Mouse (Mus musculus): ENCODE results near the gene Ccdc87.
A peak's percentile ranks its signal among the peaks of the same experiment; 100 is the strongest.
"Not testable (repeated sequence)": the region's sequence is repeated elsewhere in the genome, so short reads cannot be mapped to it uniquely, and the experiment has no call there.

The Ccdc87 gene

DNA sequence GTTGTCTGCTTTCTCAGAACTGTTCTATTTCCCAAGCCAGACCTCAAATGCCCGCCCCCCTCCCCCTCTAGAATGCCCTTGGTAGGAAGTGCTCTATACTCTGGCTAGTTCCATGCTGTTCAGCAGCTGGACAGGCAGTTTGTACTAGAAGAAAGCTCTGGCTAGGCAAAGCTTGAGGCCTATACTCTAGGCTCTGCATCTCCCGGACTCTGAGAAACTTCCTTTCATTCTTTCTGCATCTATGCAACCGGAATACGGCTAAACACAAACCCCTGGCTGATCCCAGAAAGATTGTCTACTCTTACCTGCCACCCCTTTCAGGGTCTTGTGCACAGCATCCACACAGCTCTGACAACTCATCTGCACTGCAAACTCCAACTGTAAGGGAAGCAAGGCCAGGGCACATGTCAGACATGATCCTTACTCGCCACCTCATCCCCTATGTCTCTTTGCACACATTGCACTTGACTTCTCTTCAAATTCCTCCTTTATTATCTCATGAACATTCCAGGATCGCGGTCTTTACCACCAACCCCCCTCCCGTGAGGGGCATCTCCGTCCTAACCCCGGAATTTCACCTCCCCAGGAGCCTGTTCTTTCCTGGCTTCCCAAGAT lies 533 bp upstream of the Ccdc87 start:
- no peak for DNase-seq (ENCODE audit: low spot score in 2 of 2)

DNA sequence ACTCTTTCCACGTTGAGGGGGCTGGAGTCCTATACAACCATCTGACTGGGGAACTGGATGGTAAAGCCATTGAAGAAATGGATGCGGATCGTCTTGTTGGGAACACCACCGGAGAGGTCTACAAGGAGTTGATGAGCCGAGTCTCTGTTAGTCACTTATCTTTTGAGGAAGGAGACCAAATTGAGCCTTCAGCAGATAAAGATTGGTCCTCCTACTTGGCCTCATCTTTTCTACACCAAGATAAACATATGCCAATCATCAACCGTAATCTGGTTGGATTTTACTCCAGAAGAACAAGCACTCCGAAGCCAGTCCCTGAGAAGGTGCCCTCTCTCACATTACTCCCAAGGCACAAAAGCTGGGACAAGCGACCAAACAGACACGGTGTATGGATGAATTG lies 1.7 kb downstream of the Ccdc87 start:
- no peak for DNase-seq (ENCODE audit: low spot score in 2 of 2)

DNA sequence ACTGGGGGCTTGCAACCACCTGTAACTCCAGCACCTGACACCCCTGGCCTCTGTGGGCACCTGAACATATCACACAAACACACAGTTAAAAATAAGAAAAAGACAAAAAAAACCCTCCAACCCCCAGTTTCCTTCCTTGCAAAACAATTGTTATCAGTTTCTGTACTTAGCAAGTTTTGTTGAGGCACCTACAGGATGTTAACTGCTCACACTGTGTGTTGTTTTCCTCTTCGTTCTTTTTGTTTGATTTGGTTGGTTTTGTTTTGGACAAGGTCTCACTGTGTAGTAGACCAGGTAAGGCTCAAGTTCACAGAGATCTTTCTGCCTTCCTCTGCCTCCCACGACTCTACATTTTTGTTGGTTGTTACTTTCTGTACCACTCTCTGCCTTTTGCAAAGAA lies 3.4 kb downstream of the Ccdc87 start:
- DNase-seq (ENCODE audit: low spot score in 2 of 2), result no peak

DNA sequence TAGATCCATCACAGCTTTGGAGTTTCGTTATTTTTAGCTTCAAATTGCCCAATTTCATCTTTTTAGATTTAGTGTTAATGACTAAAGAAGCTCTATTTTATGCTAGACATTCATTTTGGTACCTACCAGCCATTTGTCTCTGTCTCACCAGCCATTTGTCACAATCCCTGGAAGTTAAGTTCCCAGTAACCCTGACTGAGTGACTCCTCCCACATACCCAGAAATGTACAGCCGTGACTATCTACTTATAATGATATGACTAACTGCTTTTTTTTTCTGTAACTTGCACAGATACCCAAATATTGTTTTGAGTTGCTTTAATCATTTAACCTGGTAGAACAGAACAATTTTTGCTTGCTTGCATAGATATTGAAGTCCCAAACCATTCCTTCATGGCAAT lies 6.7 kb downstream of the Ccdc87 start:
- DNase-seq (ENCODE audit: low spot score in 2 of 2), result no peak

DNA sequence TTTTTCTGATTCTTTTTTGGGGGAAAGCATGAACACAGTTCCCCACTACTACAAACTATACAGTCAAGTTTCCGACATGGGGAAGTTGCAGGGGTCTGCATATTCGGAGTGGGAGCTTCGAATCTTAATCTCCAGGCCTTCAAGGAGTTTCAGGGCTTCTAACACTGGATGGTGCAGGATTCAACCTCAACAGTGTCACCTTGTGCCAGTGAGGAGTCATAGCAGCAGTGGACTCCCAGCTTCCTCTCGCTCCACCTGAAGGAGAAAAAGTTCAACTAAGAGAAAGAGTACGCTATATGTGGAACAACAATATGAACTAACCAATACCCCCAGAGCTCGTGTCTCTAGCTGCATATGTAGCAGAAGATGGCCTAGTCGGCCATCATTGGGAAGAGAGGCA lies 8.3 kb downstream of the Ccdc87 start:
- DNase-seq (ENCODE audit: low spot score in 2 of 2), result peak in 1 of 2 experiments; percentile 33

DNA sequence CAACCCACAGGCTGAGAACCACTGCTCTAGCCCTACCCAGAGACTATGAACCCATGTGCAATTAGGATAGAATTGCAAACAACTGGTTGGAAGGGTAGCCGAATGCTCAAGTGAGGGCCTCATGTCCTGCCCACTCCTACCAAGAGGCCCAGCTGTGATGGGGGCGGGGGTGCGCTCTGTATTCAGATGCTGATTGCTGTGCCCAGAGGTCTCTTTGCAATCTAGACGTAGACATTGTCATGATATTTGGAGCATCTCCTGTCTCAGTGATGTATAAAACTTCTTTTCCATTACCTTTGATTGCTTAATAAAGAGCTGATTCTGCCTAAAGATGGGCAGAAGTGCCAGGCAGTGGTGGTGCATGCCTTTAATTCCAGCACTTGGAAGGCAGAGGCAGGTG lies 10.6 kb downstream of the Ccdc87 start:
- no peak for DNase-seq (ENCODE audit: low spot score in 2 of 2)

DNA sequence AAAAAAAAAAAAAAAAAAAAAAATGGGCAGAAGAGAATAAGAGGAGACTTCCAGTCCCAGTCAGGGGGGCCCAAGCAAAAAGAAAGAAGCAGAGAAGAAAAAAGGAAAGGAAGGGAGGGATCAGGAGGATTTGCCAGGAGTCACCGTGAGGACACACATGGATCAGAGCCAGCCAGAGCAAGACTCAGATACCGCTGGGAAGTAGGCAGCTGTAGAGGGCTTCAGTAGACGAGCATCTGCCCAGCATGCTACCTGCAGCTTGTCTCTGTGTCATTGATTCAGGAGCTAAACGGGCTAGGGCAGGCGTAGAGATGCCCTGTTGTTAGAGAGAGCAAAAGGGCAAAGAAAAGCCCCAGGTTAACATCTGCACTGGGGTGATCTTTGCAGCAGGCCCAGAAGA lies 11.1 kb downstream of the Ccdc87 start:
- DNase-seq (ENCODE audit: low spot score in 2 of 2), result no peak

DNA sequence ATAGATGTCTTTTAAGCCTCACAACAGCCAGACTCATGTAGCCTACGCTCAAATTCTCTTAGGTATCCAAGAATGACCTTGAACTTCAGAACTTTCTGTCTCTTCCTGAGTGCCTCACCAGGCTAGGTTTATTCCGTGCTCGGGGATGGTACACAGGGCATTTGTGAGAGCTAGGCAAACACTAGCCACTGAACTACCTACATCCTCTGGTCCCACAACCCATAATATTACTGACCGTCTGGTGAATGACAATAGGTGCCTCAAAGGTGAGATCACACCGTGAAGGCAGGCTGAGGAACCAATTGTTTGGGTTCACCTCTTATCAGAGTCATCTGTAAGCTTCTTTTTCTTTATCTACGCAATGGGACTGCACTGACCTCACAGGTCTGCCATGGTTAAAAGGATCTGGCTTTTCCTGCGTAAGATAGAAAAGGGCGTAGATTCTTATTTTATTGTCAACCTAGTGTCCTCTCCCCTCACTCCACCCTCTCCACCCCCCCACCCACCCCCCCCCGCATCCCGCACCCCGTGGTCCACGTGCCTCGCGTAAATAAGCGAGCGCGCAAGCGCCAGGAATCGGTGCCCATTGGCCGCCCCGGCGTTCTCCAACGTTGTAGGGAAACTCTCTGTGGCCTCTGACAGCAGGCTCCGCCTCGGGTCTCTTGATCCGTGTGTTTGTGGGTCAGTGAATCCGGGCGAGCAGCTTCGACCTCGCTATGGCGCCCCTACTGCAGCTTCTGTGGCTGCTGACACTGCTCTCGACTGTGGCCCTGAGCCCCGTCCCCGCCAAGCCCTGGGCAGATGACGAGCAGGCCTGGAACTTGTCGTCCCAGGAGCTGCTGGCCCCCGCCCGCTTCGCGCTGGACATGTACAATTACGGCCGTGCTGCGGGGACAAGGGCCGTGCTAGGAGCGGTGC lies 15.6 kb downstream of the Ccdc87 start, which contains the start of gene Ctsf:
Gene Ctsf, plus strand, starts transcription at position 579 of the 918 bp plus-strand sequence.
- no peak for DNase-seq (ENCODE audit: low spot score in 2 of 2)

DNA sequence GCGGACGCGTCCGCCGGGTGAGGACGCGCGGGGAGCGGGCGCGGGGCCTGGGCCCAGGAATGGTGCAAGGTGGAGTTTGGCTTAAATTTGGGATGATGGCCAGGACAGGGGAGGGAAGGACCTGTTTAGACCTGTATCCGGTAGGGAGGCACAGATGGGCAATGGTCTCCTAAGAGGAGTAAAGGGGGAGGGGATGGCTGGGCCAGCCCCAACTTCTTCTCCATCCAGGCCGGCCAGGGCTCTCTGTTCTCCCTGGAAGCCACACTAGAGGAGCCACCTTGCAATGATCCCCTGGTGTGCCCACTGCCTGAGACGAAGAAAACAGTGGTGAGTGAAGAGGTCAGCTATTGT lies 16.3 kb downstream of the Ccdc87 start:
- no peak for DNase-seq (ENCODE audit: low spot score in 2 of 2)

DNA sequence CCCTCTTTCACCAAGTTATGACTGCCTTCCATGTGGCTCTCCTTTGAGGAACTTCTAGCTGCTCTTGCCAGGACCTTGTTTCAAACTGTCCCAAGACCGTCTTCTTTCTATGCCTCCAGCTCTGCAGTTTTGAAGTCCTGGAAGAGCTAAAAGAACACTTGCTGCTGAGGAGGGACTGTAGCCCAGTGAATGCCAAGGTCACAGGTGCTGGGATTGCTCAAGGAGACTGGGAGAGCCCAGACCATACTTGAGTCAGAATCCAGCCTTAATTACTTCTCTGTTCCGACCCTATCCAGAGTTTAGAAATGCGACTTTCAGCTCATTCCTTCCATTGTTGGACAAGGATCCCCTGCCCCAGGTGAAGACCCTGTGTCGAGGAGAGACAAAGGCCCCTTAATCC lies 16.8 kb downstream of the Ccdc87 start:
- DNase-seq (ENCODE audit: low spot score in 2 of 2), result no peak

DNA sequence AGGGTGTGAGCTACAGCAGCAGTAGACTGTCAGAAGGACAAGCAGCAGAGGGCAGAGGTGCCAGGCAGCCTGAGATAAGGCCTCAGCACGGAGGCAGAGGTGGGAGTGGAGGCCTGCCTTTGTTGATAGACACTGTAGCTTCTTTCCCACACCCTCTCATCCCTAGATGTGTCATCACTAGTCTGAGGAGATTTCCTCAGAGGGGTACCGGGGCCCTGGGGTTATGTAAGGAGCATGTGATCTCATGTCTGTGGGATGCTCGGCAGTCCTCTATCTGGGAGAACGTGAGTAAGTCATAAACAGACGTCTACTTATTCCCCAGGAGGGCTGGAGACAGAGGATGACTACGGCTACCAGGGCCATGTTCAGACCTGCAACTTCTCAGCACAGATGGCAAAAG lies 19.9 kb downstream of the Ccdc87 start:
- DNase-seq (ENCODE audit: low spot score in 2 of 2), result no peak

DNA sequence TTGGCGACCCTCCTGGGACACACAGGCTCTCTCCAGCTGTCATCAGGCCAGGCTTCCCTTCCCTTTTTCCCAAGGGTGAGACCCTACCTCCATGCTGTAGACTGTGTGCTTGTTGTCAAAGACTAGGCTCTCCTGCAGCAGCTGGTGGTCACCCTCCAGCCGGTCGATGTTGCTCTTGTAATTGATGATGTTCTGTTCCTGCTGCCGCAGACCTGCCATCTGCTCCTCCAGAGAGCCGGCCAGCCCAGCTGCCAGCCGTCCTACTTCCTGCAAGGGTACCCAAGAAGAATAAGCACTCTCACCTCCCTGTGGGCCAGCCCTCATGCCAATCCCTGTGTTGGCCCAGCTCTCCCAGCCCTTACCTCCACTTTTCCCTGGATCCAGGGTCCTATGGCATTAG lies 23.9 kb downstream of the Ccdc87 start:
- no peak for DNase-seq (ENCODE audit: low spot score in 2 of 2)

DNA sequence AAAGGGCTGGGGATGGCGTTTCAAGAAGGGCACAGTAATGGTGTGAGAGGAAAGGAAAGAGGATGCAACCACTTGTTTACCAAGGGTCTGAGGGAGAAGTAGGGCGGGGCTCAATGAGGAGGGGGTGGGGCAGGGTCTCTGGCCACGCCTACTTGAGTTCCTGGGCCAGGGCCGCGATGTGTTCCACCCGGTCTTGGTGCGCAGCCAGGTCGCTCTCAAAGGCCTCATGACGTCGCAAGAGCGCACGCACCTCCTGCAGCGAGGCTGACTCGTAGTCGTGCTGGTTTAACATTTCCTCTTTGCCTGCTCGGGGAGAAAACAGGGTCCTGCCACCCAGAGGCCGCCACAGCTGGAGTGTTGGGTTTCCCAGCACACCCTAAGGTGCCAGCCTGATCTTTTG lies 26.0 kb downstream of the Ccdc87 start:
- DNase-seq (ENCODE audit: low spot score in 2 of 2), result peak in 1 of 2 experiments; percentile 8

DNA sequence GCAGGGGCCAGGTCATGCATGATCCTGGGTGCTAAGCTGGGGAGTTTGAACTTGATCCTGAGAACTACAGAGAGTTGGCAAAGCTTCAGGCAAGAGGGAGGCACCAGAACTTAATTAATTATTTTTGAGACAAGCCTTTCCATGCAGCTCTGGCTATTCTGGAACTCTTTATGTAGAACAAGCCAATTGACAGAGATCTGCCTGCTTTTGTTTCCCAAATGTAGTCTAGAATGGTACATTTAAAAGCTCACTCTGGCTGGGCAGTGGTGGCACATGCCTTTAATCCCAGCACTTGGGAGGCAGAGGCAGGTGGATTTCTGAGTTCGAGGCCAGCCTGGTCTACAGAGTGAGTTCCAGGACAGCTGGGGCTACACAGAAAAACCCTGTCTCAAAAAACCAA lies 35.4 kb downstream of the Ccdc87 start:
- DNase-seq (ENCODE audit: low spot score in 2 of 2), result not testable (repeated sequence)

DNA sequence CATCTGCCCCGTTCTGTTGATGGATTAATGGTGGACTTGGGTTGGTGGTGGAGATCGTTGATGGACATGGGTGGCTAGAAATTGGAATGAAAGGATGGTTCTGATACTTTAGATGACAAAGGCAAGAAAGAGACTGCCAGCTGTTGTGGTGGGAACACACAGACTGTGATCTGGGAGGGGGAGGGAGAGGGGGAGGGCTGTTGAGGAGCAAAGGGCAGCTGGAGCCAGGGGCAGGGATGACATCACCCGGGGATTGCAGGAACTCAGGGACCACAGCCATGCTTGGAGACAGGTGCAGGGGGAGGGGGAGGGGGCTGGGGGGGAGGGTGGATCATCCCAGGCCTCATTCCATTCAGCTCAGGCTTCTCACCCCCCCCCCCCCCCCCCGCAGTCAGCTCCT lies 37.1 kb downstream of the Ccdc87 start:
- DNase-seq (ENCODE audit: low spot score in 2 of 2), result no peak

DNA sequence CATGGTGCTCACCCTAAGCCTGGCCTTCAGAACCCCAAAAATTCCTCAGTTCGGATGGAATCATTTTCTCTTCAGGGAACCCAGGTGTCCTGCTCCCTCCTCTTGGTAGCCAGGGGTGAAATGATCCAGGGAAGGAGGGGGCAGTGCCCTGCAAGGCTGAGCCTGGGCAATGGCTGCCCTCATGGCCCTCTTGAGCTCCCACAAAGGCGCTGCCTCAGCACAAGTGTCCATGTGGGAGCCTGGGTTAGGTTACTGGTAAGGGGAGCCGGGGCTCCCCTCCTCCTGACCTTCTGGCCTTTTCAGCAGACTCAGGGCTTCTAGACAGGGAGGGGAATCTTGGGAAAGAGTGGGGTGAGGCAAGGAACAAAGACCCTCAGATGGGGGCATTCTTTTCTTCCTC lies 37.6 kb downstream of the Ccdc87 start:
- DNase-seq (ENCODE audit: low spot score in 2 of 2), result no peak

DNA sequence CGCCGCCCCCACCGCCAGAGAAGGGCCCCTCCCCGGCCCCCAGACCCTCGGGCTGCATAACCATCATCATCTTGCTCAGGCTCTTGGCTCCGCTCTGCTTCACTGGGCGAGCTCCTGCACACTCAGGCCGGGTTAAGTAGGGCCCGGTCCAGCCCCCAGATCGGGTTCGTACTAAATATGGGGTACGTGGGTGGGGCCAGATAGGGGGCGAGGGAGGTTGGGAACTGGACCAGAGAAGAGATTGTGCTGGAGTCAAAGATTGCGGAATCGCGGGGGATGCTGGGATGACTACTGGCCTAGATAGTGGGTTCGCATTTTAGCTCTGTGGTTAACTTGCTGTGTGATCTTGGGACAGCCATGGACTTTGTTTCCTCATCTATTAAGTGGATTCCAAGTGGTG lies 38.6 kb downstream of the Ccdc87 start, which contains the start of gene Actn3:
Gene Actn3, minus strand, starts transcription at position 125 of the 400 bp plus-strand sequence.
- no peak for DNase-seq (ENCODE audit: low spot score in 2 of 2)

DNA sequence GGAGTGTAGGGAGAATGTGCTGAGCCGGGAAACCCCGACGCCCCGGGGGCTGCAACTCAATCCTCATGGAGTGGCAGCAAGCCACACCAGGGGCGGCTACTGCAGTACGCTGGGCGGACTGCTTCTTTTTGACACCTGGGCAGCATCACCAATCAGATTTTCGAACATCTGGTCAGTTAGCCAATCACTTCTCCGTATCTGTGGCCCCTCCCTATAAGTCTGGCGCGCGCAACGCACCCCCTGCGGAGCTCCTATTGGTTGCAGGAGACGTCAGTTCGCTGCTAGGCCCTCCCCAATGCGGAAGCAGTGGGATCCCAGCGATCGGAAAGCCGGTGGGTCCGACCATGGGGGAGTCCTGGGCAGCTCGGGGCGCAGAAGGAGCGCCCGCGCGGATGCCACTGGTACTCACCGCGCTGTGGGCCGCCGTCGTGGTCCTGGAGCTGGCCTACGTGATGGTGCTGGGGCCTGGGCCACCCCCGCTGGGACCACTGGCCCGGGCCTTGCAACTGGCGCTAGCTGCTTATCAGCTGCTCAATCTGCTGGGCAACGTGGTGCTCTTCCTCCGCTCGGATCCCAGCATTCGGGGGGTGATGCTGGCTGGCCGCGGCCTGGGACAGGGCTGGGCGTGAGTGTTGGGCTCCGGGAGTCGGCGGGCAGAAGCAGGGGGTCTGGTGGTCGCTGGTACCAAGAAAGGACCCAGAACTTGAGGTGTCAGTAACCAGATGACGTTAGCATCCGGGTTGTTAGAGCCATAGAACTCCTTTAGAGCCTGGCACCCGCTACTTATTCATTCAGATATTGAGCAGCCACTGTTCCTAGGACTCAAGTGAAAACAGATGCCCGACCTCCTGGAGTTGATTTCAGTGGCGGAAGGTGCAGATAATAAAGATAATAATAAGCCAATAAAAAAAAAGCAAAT lies 39.5 kb downstream of the Ccdc87 start, which contains the start of gene Zdhhc24:
Gene Zdhhc24, plus strand, starts transcription at position 264 of the 919 bp plus-strand sequence.
- DNase-seq (ENCODE audit: low spot score in 2 of 2), result peak; percentile 93 to 96

DNA sequence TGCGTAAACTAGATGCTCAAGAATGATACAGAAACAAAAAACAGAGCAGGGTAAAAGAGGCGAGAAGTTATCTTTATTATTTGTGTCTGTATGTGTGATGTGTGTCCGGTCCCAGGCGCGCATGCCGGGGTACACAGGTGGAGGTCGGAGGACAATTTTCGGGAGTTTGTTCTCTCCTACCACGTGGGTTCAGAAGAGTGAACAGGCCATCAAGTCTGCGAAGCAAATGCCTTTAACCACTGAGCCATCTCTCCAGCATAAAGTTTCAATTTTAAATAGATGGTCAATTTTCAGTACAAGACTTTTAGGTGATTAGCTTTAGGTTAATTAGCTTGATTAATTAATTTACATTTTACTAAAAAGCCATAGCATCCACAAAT lies 40.1 kb downstream of the Ccdc87 start:
- no peak for DNase-seq (ENCODE audit: low spot score in 2 of 2)

DNA sequence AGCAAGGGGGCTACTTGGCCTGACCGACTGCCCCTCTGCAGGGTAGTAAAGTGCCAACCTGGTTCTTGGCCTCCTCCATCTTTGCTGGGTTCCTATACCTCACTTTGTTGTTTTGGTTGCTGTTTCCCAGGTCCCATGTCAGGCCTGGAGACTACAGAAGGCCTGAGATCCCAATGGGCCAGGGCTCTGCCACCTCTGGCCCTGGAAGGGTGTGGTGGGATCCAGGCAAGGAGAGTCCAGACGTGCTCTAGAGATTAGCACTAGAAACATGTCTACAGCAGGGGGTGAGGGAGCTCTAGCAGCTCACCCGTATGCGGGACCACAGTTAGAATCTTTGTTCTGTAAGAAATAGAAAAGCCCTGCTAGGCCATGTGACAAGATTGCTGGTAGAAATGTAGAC lies 44.8 kb downstream of the Ccdc87 start:
- no peak for DNase-seq (ENCODE audit: low spot score in 2 of 2)

DNA sequence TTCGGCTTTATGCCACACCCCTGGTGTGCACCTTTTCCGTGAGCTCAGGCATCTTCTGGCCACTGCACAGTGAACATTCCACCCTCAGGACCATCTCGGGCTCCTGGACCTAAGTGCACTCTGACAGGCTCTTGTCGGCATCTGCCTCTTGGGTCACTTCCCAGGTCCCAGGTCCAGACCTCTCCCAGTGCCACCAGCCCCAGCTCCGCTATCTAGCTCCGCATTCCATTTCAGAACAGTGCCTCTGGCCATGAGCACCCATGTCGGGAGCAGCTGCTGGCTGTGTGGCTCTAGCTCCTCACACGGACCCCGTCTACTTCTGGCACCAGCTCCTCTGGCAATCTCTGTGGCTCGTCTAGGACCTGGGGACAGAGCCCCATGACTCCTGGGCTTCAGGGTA lies 50.6 kb downstream of the Ccdc87 start:
- DNase-seq (ENCODE audit: low spot score in 2 of 2), result no peak

DNA sequence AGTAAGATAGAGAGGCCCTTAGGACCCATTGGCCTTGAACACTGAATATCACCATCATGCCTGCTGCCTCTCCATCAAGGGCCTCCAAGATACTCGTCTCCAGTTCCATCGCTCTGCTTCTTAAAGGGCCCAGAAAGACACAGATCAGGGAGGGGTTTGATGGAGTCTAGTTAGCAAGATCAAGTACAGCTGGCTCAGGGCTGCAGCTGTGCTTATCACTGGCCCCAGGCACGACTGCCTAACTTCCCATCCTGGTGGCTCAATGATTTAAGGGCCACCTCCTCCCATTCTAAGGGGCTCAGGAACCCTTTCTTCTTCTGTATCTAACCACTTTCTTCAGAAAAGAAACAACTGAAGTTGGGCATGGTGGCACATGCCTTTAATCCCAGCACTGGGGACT lies 52.6 kb downstream of the Ccdc87 start:
- no peak for DNase-seq (ENCODE audit: low spot score in 2 of 2)

All from thymus, postnatal 10 days (tissue).